Mouse (Mus musculus) E14TG2a.4 (cell line): ENCODE measurements around the gene Satb2.

ENCODE experiments used
- H3K27me3 ChIP-seq: 2 replicates; pipeline ENCODE4 v1.6.1; 2014; ENCODE audit warnings: low read length, control low read depth; ENCODE audit not compliant: insufficient read depth
- H3K36me3 ChIP-seq: 2 replicates; pipeline ENCODE4 v1.6.1; 2014; ENCODE audit warnings: low read length, control low read depth; ENCODE audit not compliant: insufficient read depth
- H3K4me1 ChIP-seq: replicated peaks from 2 replicates; pipeline ENCODE4 v1.6.1; 2014; ENCODE audit warnings: low read depth, low read length, control low read depth
- H3K4me3 ChIP-seq: replicated peaks from 2 replicates; pipeline ENCODE4 v1.5.1; 2014; ENCODE audit warnings: mild to moderate bottlenecking, low read length
- H3K9me3 ChIP-seq: 2 replicates; pipeline ENCODE4 v1.6.1; 2014; ENCODE audit warnings: low read length, control low read depth
- CTCF ChIP-seq: conservative IDR thresholded peaks from 2 replicates; pipeline ENCODE4 v1.5.1; 2014; ENCODE audit warnings: low read length
- NANOG ChIP-seq: IDR thresholded peaks from 2 replicates; pipeline ENCODE4 v1.6.1; 2014; ENCODE audit warnings: borderline replicate concordance, low read length, mixed read lengths
- POU5F1 ChIP-seq: IDR thresholded peaks from 2 replicates; pipeline ENCODE4 v1.6.1; 2014; ENCODE audit warnings: low read length, borderline replicate concordance

Gene Satb2

DNA sequence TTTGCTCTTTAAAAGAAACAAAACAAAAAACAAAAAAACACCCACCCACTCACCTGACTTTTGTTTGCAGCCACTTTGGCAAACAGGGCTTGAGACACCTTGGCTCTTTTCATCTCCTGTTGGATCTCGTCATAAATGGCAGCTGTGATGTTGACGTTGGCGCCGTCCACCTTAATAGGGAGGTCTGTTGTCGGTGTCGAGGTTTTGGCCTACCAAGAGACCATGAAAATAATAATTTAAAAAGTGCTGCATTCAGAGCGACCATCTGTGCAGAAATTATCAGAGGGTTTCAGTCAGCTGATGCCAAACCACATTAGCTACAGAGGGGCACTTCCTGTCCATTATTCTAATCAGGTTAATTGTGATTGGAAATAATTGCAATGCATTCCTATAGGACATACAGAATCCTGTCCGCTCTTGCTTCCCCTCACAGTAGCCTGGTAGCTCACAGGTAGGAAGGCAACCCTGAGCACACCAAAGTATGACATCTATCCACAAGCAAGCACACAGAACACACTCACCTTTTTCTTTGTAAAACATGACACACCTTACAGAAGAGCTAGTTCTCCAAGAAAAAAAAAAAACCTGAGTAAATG lies 132.8 kb downstream of the Satb2 start:
- no peaks in the 10 kb centered on the region for H3K9me3 ChIP-seq
- no peaks in the 10 kb centered on the region for H3K36me3 ChIP-seq
- no peak overlapping the region for H3K4me3 ChIP-seq
- no peaks in the 10 kb centered on the region for H3K27me3 ChIP-seq
- TF ChIP-seq POU5F1 (no peak), CTCF (no peak), NANOG (no peak)
- H3K4me1 ChIP-seq, result peaks cover 34% of the 10 kb centered on the region

DNA sequence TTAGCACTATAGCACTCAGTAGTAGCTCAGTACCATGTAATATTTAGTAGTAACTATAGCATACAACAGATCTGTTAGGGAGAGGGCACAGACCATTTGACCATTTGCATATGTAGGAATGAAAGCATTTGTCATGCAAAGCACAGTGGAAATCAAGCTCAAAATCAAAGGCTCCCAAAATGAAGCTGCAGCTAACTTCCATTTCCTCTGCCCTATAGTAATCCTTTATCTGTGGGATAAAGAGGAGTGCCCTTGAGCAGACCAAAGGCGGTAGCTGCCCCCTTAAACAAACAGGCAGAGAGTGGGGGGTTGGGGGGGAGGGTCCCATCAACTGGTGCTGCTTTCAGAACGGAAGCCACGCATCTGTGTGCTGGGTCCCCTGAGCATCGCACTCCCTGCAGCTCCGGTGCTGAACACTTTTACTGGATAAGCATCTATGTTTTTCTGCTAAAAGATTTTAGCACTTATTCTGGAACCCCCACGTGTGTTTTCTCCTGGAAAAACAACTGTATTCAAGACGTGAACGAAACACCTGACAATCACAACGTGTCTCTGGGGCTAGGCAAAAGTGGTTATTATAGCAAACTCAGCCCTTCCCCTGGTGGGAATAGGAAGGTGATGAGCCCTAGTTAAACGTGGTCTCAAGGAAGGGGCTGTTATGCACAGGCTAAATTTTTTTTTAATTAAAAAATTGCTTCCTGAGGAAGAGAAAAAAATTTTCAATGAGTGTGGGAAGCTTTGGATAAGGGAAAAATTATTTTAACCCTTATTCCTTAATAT lies 133.7 kb downstream of the Satb2 start:
- H3K9me3 ChIP-seq, result no peaks in the 10 kb centered on the region
- H3K4me1 ChIP-seq, result peaks cover 34% of the 10 kb centered on the region
- no peaks in the 10 kb centered on the region for H3K27me3 ChIP-seq
- H3K36me3 ChIP-seq, result no peaks in the 10 kb centered on the region
- no peak overlapping the region for H3K4me3 ChIP-seq
- TF ChIP-seq NANOG, result peak; percentile 68; the same call in 1 of the 2 replicates
- no peak for TF ChIP-seq CTCF
- peak; percentile 92 for TF ChIP-seq POU5F1

DNA sequence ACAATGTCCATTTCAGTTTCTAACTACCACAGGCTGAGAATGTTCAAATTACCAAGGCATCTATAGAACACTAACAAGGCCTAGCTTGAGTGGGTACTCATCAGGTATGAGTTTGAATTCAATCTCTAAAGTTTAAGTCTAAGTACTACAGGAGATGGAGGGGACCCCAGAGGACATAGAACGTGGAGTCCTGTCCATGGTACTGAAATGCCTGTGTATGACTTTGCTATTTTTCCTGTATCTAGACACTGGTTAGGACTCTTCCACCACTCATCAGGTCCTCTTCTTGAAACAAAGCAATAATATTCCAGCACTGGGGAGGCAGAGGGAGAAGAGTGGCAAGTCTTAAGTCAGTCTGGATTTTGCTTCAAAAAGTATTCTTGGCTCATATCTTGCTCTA lies 139.5 kb downstream of the Satb2 start:
- Histone ChIP-seq H3K27me3 (no peaks in the 10 kb centered on the region), H3K4me1 (peaks cover 14% of the 10 kb centered on the region), H3K9me3 (no peaks in the 10 kb centered on the region), H3K36me3 (no peaks in the 10 kb centered on the region), H3K4me3 (no peak overlapping the region)
- TF ChIP-seq CTCF, result no peak
- TF ChIP-seq NANOG, result no peak
- TF ChIP-seq POU5F1, result no peak

GRCm38 (mm10) chr1:56833984-56834900 lies 144.2 kb downstream of the Satb2 start:
- TF ChIP-seq NANOG (no peak), POU5F1 (no peak), CTCF (no peak)
- Histone ChIP-seq H3K9me3 (no peaks in the 10 kb centered on the region), H3K4me1 (no peaks in the 10 kb centered on the region), H3K4me3 (no peak overlapping the region), H3K36me3 (no peaks in the 10 kb centered on the region), H3K27me3 (no peaks in the 10 kb centered on the region)

- no peak overlapping the region for H3K4me3 ChIP-seq
- no peaks in the 10 kb centered on the region for H3K36me3 ChIP-seq
- no peaks in the 10 kb centered on the region for H3K4me1 ChIP-seq
- TF ChIP-seq POU5F1, result no peak
- no peak for TF ChIP-seq NANOG
- TF ChIP-seq CTCF, result no peak
- no peaks in the 10 kb centered on the region for H3K9me3 ChIP-seq
- no peaks in the 10 kb centered on the region for H3K27me3 ChIP-seq
These were observed 145.1 kb downstream of the Satb2 start for GRCm38 (mm10) chr1:56833307-56833706.

GRCm38 (mm10) chr1:56832738-56833137 lies 145.7 kb downstream of the Satb2 start:
- Histone ChIP-seq H3K36me3 (no peaks in the 10 kb centered on the region), H3K4me1 (no peaks in the 10 kb centered on the region), H3K27me3 (no peaks in the 10 kb centered on the region), H3K4me3 (no peak overlapping the region), H3K9me3 (no peaks in the 10 kb centered on the region)
- TF ChIP-seq CTCF (no peak), POU5F1 (no peak), NANOG (no peak)

DNA sequence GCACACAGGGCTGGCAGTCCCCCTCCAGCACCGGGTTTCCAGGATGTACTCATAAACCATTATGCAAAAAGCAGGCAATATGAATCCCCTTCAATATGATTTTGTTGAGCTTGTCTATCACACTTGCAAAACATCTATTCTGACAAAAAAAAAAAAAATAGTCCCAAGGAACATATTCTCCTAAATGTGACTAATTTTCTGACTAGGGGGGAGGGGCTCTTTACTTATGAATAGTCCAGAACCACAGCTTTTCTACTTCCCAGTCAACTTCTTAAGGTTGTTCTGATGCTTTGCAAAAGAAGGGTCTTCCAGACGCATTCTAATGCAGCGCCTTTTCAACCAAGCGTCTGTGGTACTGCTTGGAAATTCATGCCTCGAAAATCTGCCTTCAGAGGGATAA lies 155.7 kb downstream of the Satb2 start:
- Histone ChIP-seq H3K4me3 (no peak overlapping the region), H3K9me3 (no peaks in the 10 kb centered on the region), H3K36me3 (no peaks in the 10 kb centered on the region), H3K4me1 (no peaks in the 10 kb centered on the region), H3K27me3 (no peaks in the 10 kb centered on the region)
- no peak for TF ChIP-seq CTCF
- TF ChIP-seq NANOG, result no peak

- H3K9me3 ChIP-seq, result no peaks in the 10 kb centered on the region
- TF ChIP-seq POU5F1 (no peak), NANOG (no peak), CTCF (no peak)
These were observed 156.4 kb downstream of the Satb2 start for GRCm38 (mm10) chr1:56822025-56822424.

More at GRCm38 (mm10) chr1:56822025-56822424, 156.4 kb downstream of the Satb2 start:
- Histone ChIP-seq H3K27me3 (no peaks in the 10 kb centered on the region), H3K36me3 (no peaks in the 10 kb centered on the region), H3K4me1 (no peaks in the 10 kb centered on the region), H3K4me3 (no peak overlapping the region)
